Mouse (Mus musculus): Measurements from ENCODE around the gene Dapk1. TPM values are rescaled to one million over a fixed set of nuclear protein-coding genes. Genes with fewer than 3 reads are reported as not detected.

Dapk1 gene
- total RNA-seq, 1 experiment from 2014 or later = 0.81 TPM

DNA sequence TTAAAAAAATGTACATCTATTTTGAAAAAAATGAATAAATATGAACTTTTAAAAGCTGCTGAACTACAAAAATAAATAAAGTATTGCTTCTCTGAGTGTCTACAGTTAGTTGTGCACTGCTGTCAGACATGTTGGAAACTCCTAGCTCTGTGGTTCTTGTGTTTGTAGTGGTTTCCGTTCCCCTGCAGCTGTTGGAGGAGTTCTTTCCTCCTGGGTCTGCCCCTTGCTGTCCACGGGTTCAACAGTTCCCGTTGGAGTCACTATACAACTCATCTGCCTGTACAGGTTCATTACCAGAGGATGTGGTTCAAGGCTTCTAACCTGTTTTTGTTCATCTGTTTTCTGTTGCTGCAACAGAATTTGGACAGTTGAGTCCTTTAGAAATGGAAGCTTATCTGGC lies 10.4 kb downstream of the Dapk1 start:
- no peak for ATAC-seq (ENCODE audit: extremely low read depth, insufficient number of reproducible peaks, low FRiP score, poor library complexity, severe bottlenecking)

GRCm38 (mm10) chr13:60614154-60614553 lies 12.4 kb downstream of the Dapk1 start:
- ATAC-seq (ENCODE audit: extremely low read depth, insufficient number of reproducible peaks, low FRiP score, poor library complexity, severe bottlenecking) = no peak

GRCm38 (mm10) chr13:60615057-60615650 lies 13.4 kb downstream of the Dapk1 start:
- ATAC-seq (ENCODE audit: extremely low read depth, insufficient number of reproducible peaks, low FRiP score, poor library complexity, severe bottlenecking) = no peak

- no peak for ATAC-seq (ENCODE audit: extremely low read depth, insufficient number of reproducible peaks, low FRiP score, poor library complexity, severe bottlenecking)
These were observed 14.3 kb downstream of the Dapk1 start for GRCm38 (mm10) chr13:60616036-60616435.

DNA sequence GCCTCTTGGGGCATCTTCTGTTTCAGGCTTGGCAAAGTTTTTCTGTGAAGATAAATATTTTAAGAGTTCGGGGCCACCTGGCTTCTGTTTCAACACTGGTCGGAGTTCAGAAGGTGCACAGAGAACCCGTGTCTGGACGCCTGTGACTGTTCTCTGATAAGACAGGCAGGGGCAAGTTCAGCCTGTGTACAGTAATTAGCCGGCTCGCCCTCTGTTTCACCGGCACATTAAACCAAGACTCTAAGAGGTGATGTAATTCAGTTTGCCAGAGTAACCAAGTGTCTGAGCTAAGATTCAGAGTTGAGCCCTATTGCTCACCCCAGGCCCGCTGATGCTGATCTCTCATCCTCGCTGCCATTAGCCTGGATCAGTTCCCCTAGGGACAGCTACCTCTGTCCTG lies 16.5 kb downstream of the Dapk1 start:
- ATAC-seq (ENCODE audit: extremely low read depth, insufficient number of reproducible peaks, low FRiP score, poor library complexity, severe bottlenecking) = no peak

- ATAC-seq (ENCODE audit: extremely low read depth, insufficient number of reproducible peaks, low FRiP score, poor library complexity, severe bottlenecking) = no peak
These were observed 18.0 kb downstream of the Dapk1 start for GRCm38 (mm10) chr13:60619723-60620122.

DNA sequence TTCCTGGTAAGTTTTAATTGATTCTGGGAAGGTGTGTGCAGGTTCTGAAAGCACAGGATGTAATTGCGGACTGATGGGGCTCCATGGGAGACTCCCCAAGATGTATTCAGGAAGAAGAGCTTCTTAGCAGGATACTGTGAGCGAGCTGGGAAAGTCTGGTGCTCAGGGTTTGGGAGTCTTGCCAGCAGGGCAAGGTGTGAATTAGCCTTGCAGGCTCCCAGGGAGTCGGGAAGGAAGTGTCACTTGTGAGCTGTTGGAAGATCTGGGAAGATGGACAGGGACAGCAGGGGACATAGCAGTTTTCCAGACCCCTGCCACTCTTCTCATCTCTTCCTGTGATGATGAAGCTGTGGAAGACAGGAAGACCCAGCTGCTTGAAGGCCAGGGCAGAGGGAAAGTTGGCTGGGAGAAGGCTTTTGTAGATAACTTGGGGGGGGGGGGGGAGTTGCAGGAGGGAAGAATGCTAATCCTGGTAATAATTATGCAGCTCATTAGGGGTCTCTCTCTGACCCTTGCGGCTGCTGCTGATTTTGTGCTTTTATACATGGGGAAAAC lies 19.7 kb downstream of the Dapk1 start:
- ATAC-seq (ENCODE audit: extremely low read depth, insufficient number of reproducible peaks, low FRiP score, poor library complexity, severe bottlenecking) = no peak

GRCm38 (mm10) chr13:60625581-60625980 lies 23.8 kb downstream of the Dapk1 start:
- no peak for ATAC-seq (ENCODE audit: extremely low read depth, insufficient number of reproducible peaks, low FRiP score, poor library complexity, severe bottlenecking)

- no peak for ATAC-seq (ENCODE audit: extremely low read depth, insufficient number of reproducible peaks, low FRiP score, poor library complexity, severe bottlenecking)
These were observed 26.3 kb downstream of the Dapk1 start for GRCm38 (mm10) chr13:60627843-60628656.

- ATAC-seq (ENCODE audit: extremely low read depth, insufficient number of reproducible peaks, low FRiP score, poor library complexity, severe bottlenecking) = no peak
These were observed 26.9 kb downstream of the Dapk1 start for GRCm38 (mm10) chr13:60628657-60628950.

DNA sequence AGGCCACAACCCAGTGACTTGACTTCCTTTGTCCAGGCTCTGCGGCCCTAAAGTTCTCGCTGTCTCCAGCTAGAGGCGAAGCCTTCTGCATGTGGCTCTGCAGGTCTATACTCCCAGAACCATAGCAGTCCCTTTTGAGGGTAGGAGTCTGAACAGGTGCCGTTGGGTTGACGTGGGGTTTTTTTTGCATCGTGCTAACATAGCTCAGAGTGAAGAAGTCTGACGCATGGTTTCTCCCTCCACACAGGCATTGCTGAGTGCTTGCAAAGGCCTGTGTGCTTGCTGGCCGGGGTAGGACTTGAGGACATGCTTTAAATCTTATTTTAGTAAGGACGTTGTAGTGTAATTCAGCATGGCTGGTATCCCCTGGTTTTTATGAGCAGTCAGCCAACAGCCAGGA lies 27.7 kb downstream of the Dapk1 start:
- no peak for ATAC-seq (ENCODE audit: extremely low read depth, insufficient number of reproducible peaks, low FRiP score, poor library complexity, severe bottlenecking)

DNA sequence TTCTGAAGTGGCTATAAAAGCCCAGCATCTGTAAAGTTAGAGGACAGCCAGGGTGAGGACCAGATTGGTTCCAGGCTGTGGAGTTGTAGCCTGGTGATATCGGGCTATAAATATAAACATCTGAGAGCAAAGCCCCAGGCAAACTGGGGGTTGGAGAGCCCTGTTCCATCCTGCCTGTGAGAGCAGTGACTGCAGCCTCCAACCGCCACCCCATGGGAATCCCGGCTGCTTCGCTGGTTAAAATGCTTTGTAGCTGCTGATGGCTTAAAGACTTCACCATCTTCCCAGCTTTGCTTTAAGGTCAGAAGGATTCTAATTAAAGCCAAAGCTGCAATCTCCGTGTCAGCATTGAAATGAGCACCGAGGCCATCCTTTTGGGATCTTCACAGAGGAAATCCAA lies 32.2 kb downstream of the Dapk1 start:
- no peak for ATAC-seq (ENCODE audit: extremely low read depth, insufficient number of reproducible peaks, low FRiP score, poor library complexity, severe bottlenecking)

- no peak for ATAC-seq (ENCODE audit: extremely low read depth, insufficient number of reproducible peaks, low FRiP score, poor library complexity, severe bottlenecking)
These were observed 33.9 kb downstream of the Dapk1 start for GRCm38 (mm10) chr13:60635636-60636035.

DNA sequence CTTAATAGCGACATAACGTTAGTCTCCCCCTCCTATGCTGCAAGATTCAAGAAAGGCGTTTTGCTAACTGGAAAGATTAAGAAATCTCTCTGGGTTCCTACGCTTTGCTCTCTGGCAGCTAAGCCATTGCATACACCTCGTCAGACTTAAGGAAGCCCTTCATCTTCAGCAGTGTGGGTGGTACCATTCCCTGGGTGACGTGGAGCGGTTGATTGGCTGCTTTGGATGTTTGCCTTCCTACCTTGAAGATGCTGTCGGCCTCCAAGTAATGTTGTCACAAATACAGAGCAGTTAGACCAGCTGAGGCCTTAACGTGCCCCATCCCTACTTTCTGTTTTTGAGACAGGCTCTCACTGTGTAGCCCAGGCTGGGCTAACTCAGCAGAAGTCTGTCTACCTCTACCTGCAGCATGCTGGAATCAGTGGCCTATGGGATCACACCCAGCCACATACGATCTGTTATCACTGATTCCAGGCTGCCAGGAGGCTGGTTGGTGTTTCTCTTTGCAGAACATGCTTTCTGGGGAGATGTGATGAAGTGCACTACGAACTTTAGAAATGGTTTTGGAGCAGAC lies 37.8 kb downstream of the Dapk1 start:
- ATAC-seq (ENCODE audit: extremely low read depth, insufficient number of reproducible peaks, low FRiP score, poor library complexity, severe bottlenecking) = no peak

- ATAC-seq (ENCODE audit: extremely low read depth, insufficient number of reproducible peaks, low FRiP score, poor library complexity, severe bottlenecking) = no peak
These were observed 38.7 kb downstream of the Dapk1 start for GRCm38 (mm10) chr13:60640420-60640819.

GRCm38 (mm10) chr13:60644457-60644889 lies 42.7 kb downstream of the Dapk1 start:
- ATAC-seq (ENCODE audit: extremely low read depth, insufficient number of reproducible peaks, low FRiP score, poor library complexity, severe bottlenecking) = no peak

DNA sequence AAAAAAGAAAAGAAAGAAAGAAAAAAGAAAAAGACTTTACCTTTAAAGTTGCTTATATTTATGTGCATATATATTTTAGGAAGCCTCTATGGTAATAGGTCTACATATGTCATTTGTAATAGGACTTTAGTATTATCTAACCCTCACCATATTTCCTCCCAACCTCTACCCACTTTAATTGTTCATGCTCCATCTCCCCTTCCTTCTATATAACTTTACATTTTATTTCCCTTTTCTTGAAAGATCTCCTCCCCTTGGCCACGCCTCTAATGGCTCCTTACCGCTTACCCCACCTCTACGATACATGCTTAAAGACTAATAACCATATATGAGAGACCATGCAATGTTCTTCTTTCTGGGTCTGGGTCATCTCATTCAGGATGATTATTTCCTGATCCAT lies 45.0 kb downstream of the Dapk1 start:
- ATAC-seq (ENCODE audit: extremely low read depth, insufficient number of reproducible peaks, low FRiP score, poor library complexity, severe bottlenecking) = no peak

DNA sequence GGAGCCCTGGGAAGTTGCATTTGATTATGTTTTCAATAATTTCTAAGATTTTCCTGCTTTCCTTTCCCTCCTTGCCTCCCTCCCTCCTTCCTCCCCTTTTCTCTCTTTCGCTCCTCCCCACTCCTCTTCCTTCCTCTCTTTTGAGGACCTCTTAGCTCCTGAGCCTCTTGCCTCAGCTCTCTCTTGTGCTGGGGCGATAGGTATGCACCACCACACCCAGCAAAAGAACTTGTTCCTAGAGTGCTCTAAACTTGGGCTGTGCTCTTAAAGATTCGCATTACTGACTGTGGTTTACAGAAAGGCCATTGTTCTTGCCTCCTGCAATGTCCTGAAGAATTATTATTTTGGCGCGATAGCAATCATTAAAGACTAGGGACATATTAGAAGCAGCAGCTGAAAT lies 46.6 kb downstream of the Dapk1 start:
- no peak for ATAC-seq (ENCODE audit: extremely low read depth, insufficient number of reproducible peaks, low FRiP score, poor library complexity, severe bottlenecking)

DNA sequence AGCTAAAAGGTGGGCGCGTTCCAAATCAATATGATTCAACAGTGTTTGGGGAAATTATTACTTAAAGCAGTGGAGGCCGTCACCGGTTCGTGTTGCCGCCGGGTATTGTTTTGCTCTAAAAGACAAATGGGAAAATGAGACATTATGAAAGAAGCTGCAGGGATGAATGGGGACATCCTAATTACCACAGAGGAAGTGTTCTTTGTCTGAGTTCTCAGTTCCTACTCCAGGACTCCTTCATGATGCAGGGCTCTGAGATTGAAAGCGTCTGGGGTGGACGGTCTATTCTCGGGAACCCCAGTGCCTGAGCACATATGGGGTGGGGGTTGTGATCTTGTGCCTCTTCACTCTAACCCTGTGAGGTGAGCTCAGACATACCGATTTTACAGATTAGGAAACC lies 48.3 kb downstream of the Dapk1 start:
- no peak for ATAC-seq (ENCODE audit: extremely low read depth, insufficient number of reproducible peaks, low FRiP score, poor library complexity, severe bottlenecking)

GRCm38 (mm10) chr13:60654017-60654565 lies 52.3 kb downstream of the Dapk1 start:
- no peak for ATAC-seq (ENCODE audit: extremely low read depth, insufficient number of reproducible peaks, low FRiP score, poor library complexity, severe bottlenecking)
